Mouse (Mus musculus) hindbrain, postnatal 0 days (tissue): ENCODE results near the gene Slc7a8. TPM values are rescaled to one million over a fixed set of nuclear protein-coding genes. Genes with fewer than 3 reads are reported as not detected.

Experiments used
- ATAC-seq: fragments of 200-750 bp; cut with Nextera tagmentation; 2 replicates; pipeline ENCODE4 v1.8.0; 2017; ENCODE audit warnings: mild to moderate bottlenecking, moderate TSS enrichment, moderate library complexity
- DNase-seq: peaks from one replicate; pipeline ENCODE4 v3.0.0-alpha.2; 2015; ENCODE audit warnings: low spot score
- H3K27ac ChIP-seq: fragments of 300-500 bp; sonication (generic); 2 replicates; pipeline ENCODE4 v1.5.1; 2014; ENCODE audit warnings: mild to moderate bottlenecking
- H3K27me3 ChIP-seq: fragments of 300-500 bp; sonication (generic); 2 replicates; pipeline ENCODE4 v1.6.1; 2014; ENCODE audit warnings: low read length, mixed read lengths; ENCODE audit not compliant: insufficient read depth
- H3K36me3 ChIP-seq: fragments of 300-500 bp; sonication (generic); 2 replicates; pipeline ENCODE4 v1.6.1; 2014; ENCODE audit warnings: low read length, mixed read lengths; ENCODE audit not compliant: insufficient read depth
- H3K4me1 ChIP-seq: fragments of 300-500 bp; sonication (generic); 2 replicates; pipeline ENCODE4 v1.6.1; 2014; ENCODE audit warnings: antibody characterized with exemption, low read length, mixed read lengths; ENCODE audit not compliant: insufficient read depth
- H3K4me2 ChIP-seq: fragments of 300-500 bp; sonication (generic); 2 replicates; pipeline ENCODE4 v1.6.1; 2014; ENCODE audit warnings: low read depth, mild to moderate bottlenecking, low read length, moderate library complexity, mixed read lengths
- H3K4me3 ChIP-seq: fragments of 300-500 bp; sonication (generic); 2 replicates; pipeline ENCODE4 v1.5.1; 2014; ENCODE audit warnings: low read length
- H3K9ac ChIP-seq: fragments of 300-500 bp; sonication (generic); replicated peaks from 2 replicates; pipeline ENCODE4 v1.6.1; 2014; ENCODE audit warnings: mild to moderate bottlenecking, low read length, moderate library complexity, mixed read lengths
- H3K9me3 ChIP-seq: fragments of 300-500 bp; sonication (generic); 2 replicates; pipeline ENCODE4 v1.6.1; 2016; ENCODE audit warnings: low read length, mixed read lengths
- CTCF ChIP-seq: IDR thresholded peaks from 2 replicates; pipeline ENCODE4 v1.5.1; 2016; ENCODE audit warnings: antibody characterized with exemption, control low read depth, low read depth
- WGBS: fragments of 180-500 bp; shearing (Covaris S2); extraction: QIAGEN DNeasy Blood & Tissue Kit; methylation state at CpG from one replicate; pipeline ENCODE4 v1.1.7; 2014; 5-methylcytosine and 5-hydroxymethylcytosine counted together
- polyA plus RNA-seq: library from polyadenylated mRNA; unstranded; fragments of >200 nt; fragmentation: Nextera tagmentation; extraction: Ambion mirVana; gene quantifications from 2 replicates; pipeline ENCODE4 v1.2.1, GENCODE M21; 2015
- total RNA-seq: library from RNA; depleted of rRNA; stranded (reverse); fragments of >200 nt; gene quantifications from 2 replicates; pipeline ENCODE4 v1.2.3, GENCODE M21; 2014

Slc7a8 gene
- total and polyA plus RNA-seq, 2 experiments from 2014 or later = 9.3 to 10.6 TPM

- WGBS = 62% methylated on average over 5 of the region's 5 CpGs
- no peak overlapping the region for H3K9ac ChIP-seq
- no peak overlapping the region for H3K4me3 ChIP-seq
- ATAC-seq (no peak), DNase-seq (no peak)
- no peaks in the 10 kb centered on the region for H3K27me3 ChIP-seq
- no peak for TF ChIP-seq CTCF
- no peaks in the 10 kb centered on the region for H3K36me3 ChIP-seq
- no peak overlapping the region for H3K4me2 ChIP-seq
- H3K27ac ChIP-seq = no peak overlapping the region
- H3K9me3 ChIP-seq = no peaks in the 10 kb centered on the region
- H3K4me1 ChIP-seq = no peaks in the 10 kb centered on the region
These were observed 75.9 kb downstream of the Slc7a8 start for GRCm38 (mm10) chr14:54705844-54706243.

GRCm38 (mm10) chr14:54703207-54703606, 78.5 kb downstream of the Slc7a8 start:
- H3K36me3 ChIP-seq = no peaks in the 10 kb centered on the region
- H3K9me3 ChIP-seq = no peaks in the 10 kb centered on the region
- no peak overlapping the region for H3K4me3 ChIP-seq
- H3K4me2 ChIP-seq = no peak overlapping the region
- no peak for TF ChIP-seq CTCF
- DNase-seq (no peak), ATAC-seq (no peak)
- H3K9ac ChIP-seq = no peak overlapping the region
- no peaks in the 10 kb centered on the region for H3K4me1 ChIP-seq
- no peak overlapping the region for H3K27ac ChIP-seq
- WGBS = 67% methylated on average over 10 of the region's 10 CpGs
- H3K27me3 ChIP-seq = no peaks in the 10 kb centered on the region

GRCm38 (mm10) chr14:54701298-54701697, 80.4 kb downstream of the Slc7a8 start:
- Histone ChIP-seq H3K9ac (no peak overlapping the region), H3K4me3 (no peak overlapping the region), H3K27me3 (no peaks in the 10 kb centered on the region), H3K9me3 (no peaks in the 10 kb centered on the region), H3K36me3 (no peaks in the 10 kb centered on the region), H3K4me1 (no peaks in the 10 kb centered on the region), H3K27ac (no peak overlapping the region), H3K4me2 (no peak overlapping the region)
- TF ChIP-seq CTCF = peak; percentile 88
- 0 out of 2 replicates have a peak, but pooled peaks have one; percentile 32 for ATAC-seq
- 8% methylated on average over 6 of the region's 6 CpGs for WGBS
- peak; percentile 72 for DNase-seq

- Histone ChIP-seq H3K36me3 (no peaks in the 10 kb centered on the region), H3K4me2 (no peak overlapping the region), H3K27me3 (no peaks in the 10 kb centered on the region), H3K27ac (no peak overlapping the region), H3K4me1 (no peaks in the 10 kb centered on the region), H3K9ac (no peak overlapping the region), H3K4me3 (no peak overlapping the region), H3K9me3 (no peaks in the 10 kb centered on the region)
- DNase-seq (no peak), ATAC-seq (no peak)
- whole genome bisulfite sequencing = 64% methylated on average over 3 of the region's 3 CpGs
- TF ChIP-seq CTCF = no peak
These were observed 82.2 kb downstream of the Slc7a8 start for GRCm38 (mm10) chr14:54699586-54699985.

- Histone ChIP-seq H3K4me1 (no peaks in the 10 kb centered on the region), H3K9me3 (no peaks in the 10 kb centered on the region), H3K4me2 (no peak within 1 kb of the TSS), H3K36me3 (no peaks in the 10 kb centered on the region), H3K27ac (no peak within 1 kb of the TSS), H3K4me3 (no peak within 1 kb of the TSS), H3K9ac (no peak within 1 kb of the TSS), H3K27me3 (no peaks in the 10 kb centered on the region)
- 73% methylated on average over 4 of the region's 4 CpGs for WGBS
- no peak for DNase-seq
- no peak for TF ChIP-seq CTCF
- no peak for ATAC-seq
These were observed 83.0 kb downstream of the Slc7a8 start, which contains the start of gene Gm29776 for GRCm38 (mm10) chr14:54698733-54699132. TSS of gene Gm29776 (minus strand) at chr14:54698833.

GRCm38 (mm10) chr14:54696752-54697151, 85.0 kb downstream of the Slc7a8 start:
- 93% methylated on average over 4 of the region's 4 CpGs for WGBS

GRCm38 (mm10) chr14:54695042-54695441, 86.7 kb downstream of the Slc7a8 start:
- H3K27ac ChIP-seq = no peak overlapping the region
- H3K27me3 ChIP-seq = no peaks in the 10 kb centered on the region
- no peak for TF ChIP-seq CTCF
- no peaks in the 10 kb centered on the region for H3K4me1 ChIP-seq
- no peak overlapping the region for H3K4me2 ChIP-seq
- no peak overlapping the region for H3K4me3 ChIP-seq
- WGBS = 87% methylated on average over 6 of the region's 6 CpGs
- DNase-seq (no peak), ATAC-seq (no peak)
- no peak overlapping the region for H3K9ac ChIP-seq
- H3K9me3 ChIP-seq = no peaks in the 10 kb centered on the region
- peaks cover 13% of the 10 kb centered on the region for H3K36me3 ChIP-seq

More at GRCm38 (mm10) chr14:54696752-54697151, 85.0 kb downstream of the Slc7a8 start:
- no peak overlapping the region for H3K4me3 ChIP-seq
- H3K27ac ChIP-seq = no peak overlapping the region
- ATAC-seq = no peak
- DNase-seq = no peak
- no peaks in the 10 kb centered on the region for H3K4me1 ChIP-seq
- peaks cover 4% of the 10 kb centered on the region; the same call in 1 of the 2 replicates for H3K36me3 ChIP-seq
- no peak overlapping the region for H3K9ac ChIP-seq
- H3K27me3 ChIP-seq = no peaks in the 10 kb centered on the region
- no peaks in the 10 kb centered on the region for H3K9me3 ChIP-seq
- no peak for TF ChIP-seq CTCF
- no peak overlapping the region for H3K4me2 ChIP-seq
